Mouse (Mus musculus) embryonic facial prominence, embryonic 14.5 days (tissue): ENCODE measurements around the gene Ibsp. TPM values are rescaled to one million over a fixed set of nuclear protein-coding genes. Genes with fewer than 3 reads are reported as not detected.

Experiments used
- ATAC-seq: fragments of 200-750 bp; cut with Nextera tagmentation; 2 replicates; pipeline ENCODE4 v1.8.0; 2017; ENCODE audit warnings: low read depth, moderate number of reproducible peaks, moderate TSS enrichment
- DNase-seq: peaks from one replicate; pipeline ENCODE4 v3.0.0-alpha.2; 2015; ENCODE audit warnings: low spot score
- H3K27ac ChIP-seq: fragments of 300-500 bp; sonication (generic); replicated peaks from 2 replicates; pipeline ENCODE4 v1.5.1; 2014; ENCODE audit warnings: low read depth, mild to moderate bottlenecking, low read length, moderate library complexity
- H3K27me3 ChIP-seq: fragments of 300-500 bp; sonication (generic); replicated peaks from 2 replicates; pipeline ENCODE4 v1.6.1; 2014; ENCODE audit warnings: low read length; ENCODE audit not compliant: control insufficient read depth, insufficient read depth
- H3K36me3 ChIP-seq: fragments of 300-500 bp; sonication (generic); 2 replicates; pipeline ENCODE4 v1.6.1; 2014; ENCODE audit warnings: low read length, mixed read lengths; ENCODE audit not compliant: control insufficient read depth, insufficient read depth
- H3K4me1 ChIP-seq: fragments of 300-500 bp; sonication (generic); 2 replicates; pipeline ENCODE4 v1.6.1; 2014; ENCODE audit warnings: antibody characterized with exemption, low read length; ENCODE audit not compliant: control insufficient read depth, insufficient read depth
- H3K4me2 ChIP-seq: fragments of 300-500 bp; sonication (generic); 2 replicates; pipeline ENCODE4 v1.6.1; 2014; ENCODE audit warnings: low read depth, mild to moderate bottlenecking, low read length, moderate library complexity, mixed read lengths
- H3K4me3 ChIP-seq: fragments of 300-500 bp; sonication (generic); 2 replicates; pipeline ENCODE4 v1.5.1; 2014; ENCODE audit warnings: low read depth, mild to moderate bottlenecking, low read length
- H3K9ac ChIP-seq: fragments of 300-500 bp; sonication (generic); 2 replicates; pipeline ENCODE4 v1.6.1; 2014; ENCODE audit warnings: low read depth, mild to moderate bottlenecking, low read length, moderate library complexity, mixed read lengths
- H3K9me3 ChIP-seq: fragments of 300-500 bp; sonication (generic); 2 replicates; pipeline ENCODE4 v1.6.1; 2016; ENCODE audit warnings: low read length; ENCODE audit not compliant: control insufficient read depth
- WGBS: fragments of 180-500 bp; shearing (Covaris S2); extraction: QIAGEN DNeasy Blood & Tissue Kit; methylation state at CpG from one replicate; pipeline ENCODE4 v1.1.7; 2014; 5-methylcytosine and 5-hydroxymethylcytosine counted together
- polyA plus RNA-seq: library from polyadenylated mRNA; unstranded; fragments of >200 nt; fragmentation: Nextera tagmentation; extraction: Ambion mirVana; gene quantifications from 2 replicates; pipeline ENCODE4 v1.2.1, GENCODE M21; 2014

Ibsp gene
- 688 and 1,076 TPM in 2 replicates for polyA plus RNA-seq

DNA sequence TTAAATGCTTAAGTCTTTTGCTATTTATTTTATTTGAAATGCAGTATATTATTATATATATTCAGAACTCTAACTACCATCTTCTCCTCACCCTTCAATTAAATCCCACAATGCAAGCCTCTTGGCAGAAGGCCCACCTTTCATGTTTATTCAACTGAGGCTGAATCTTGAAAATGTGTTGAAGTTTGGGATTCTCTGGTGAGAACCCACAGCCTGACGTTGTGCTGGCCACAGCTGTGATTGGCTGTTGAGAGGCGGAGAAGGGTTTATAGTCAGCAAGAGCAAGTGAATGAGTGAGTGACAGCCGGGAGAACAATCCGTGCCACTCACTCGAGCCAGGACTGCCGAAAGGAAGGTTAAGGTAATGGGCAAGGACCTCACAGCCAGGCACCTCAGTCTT lies at the start of gene Ibsp:
Gene Ibsp (plus strand): TSS at position 178 of the 400 bp plus-strand sequence.
- 56% methylated on average over 6 of the region's 6 CpGs for WGBS
- H3K4me3 ChIP-seq: no peak within 1 kb of the TSS
- H3K4me2 ChIP-seq: no peak within 1 kb of the TSS
- ATAC-seq (peak; percentile 41; the same call in 1 of the 2 replicates), DNase-seq (peak; percentile 76)
- no peaks in the 10 kb centered on the region for H3K27me3 ChIP-seq
- H3K4me1 ChIP-seq: 0 out of 2 replicates have a peak, but pooled peaks cover 4% of the 10 kb centered on the region
- no peak within 1 kb of the TSS for H3K27ac ChIP-seq
- no peaks in the 10 kb centered on the region for H3K9me3 ChIP-seq
- no peak within 1 kb of the TSS for H3K9ac ChIP-seq
- no peaks in the 10 kb centered on the region for H3K36me3 ChIP-seq

- ATAC-seq (no peak), DNase-seq (no peak)
- no peaks in the 10 kb centered on the region for H3K36me3 ChIP-seq
- H3K27me3 ChIP-seq: no peaks in the 10 kb centered on the region
- 72% methylated on average over 5 of the region's 5 CpGs for WGBS
- no peaks in the 10 kb centered on the region for H3K9me3 ChIP-seq
- H3K4me2 ChIP-seq: no peak overlapping the region
- no peak overlapping the region for H3K27ac ChIP-seq
- no peaks in the 10 kb centered on the region for H3K4me1 ChIP-seq
- no peak overlapping the region for H3K9ac ChIP-seq
- no peak overlapping the region for H3K4me3 ChIP-seq
These were observed 47.2 kb upstream of the Ibsp start for GRCm38 (mm10) chr5:104251811-104252210.

DNA sequence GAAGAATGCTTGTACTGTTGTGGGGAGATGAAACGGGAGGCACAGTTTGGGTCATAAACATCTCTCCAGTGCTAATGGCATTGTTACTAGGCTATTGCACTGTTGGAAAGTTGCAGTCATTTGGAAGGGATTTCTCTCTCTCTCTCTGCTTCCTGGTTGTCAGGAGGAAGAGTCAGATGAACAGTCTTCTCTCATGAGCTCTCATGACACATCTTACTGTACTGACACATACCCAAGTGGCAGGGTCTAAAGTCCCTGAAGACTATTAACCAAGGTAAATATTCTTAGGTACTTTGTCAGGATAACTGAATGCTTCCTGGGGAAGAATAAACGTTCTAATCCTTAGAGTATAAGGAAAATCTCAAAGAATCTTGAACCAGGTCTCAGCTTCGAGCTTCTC lies 42.4 kb upstream of the Ibsp start:
- Histone ChIP-seq H3K27me3 (no peaks in the 10 kb centered on the region), H3K4me1 (no peaks in the 10 kb centered on the region), H3K36me3 (no peaks in the 10 kb centered on the region), H3K4me2 (no peak overlapping the region), H3K27ac (no peak overlapping the region), H3K9ac (no peak overlapping the region), H3K9me3 (no peaks in the 10 kb centered on the region), H3K4me3 (no peak overlapping the region)
- no peak for ATAC-seq
- no peak for DNase-seq
- WGBS: 71% methylated on average over 3 of the region's 3 CpGs

DNA sequence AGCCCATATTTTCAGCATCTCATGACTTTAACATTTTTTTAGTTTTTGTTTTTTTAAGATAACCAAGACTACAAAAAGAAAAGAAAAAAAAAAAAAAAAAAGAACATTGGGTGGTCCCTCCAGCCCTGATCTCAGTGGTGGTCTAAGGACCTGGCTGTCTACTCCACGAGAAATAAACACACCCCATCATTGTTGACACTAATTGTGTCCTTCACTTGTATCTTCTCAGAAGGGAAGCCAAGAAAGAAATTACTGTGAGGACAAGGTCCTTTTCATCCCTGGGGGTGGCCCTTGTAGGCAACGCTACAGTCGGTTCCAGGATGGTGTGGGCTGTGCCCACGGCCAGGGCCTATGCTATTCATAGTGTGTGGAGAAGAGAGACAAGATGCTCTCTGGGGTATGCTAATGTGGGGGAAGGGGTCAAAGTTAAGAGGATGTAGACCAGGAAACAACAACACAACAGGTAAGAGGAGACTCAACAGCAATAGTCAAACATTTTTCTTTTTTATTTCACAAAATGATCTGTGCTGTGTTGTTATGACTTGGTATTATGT lies 37.0 kb upstream of the Ibsp start:
- no peaks in the 10 kb centered on the region for H3K36me3 ChIP-seq
- no peak overlapping the region for H3K27ac ChIP-seq
- H3K4me1 ChIP-seq: no peaks in the 10 kb centered on the region
- no peaks in the 10 kb centered on the region for H3K9me3 ChIP-seq
- H3K27me3 ChIP-seq: no peaks in the 10 kb centered on the region
- H3K9ac ChIP-seq: no peak overlapping the region
- 67% methylated on average over 4 of the region's 4 CpGs for WGBS
- H3K4me2 ChIP-seq: no peak overlapping the region
- H3K4me3 ChIP-seq: no peak overlapping the region
- DNase-seq (no peak), ATAC-seq (no peak)

DNA sequence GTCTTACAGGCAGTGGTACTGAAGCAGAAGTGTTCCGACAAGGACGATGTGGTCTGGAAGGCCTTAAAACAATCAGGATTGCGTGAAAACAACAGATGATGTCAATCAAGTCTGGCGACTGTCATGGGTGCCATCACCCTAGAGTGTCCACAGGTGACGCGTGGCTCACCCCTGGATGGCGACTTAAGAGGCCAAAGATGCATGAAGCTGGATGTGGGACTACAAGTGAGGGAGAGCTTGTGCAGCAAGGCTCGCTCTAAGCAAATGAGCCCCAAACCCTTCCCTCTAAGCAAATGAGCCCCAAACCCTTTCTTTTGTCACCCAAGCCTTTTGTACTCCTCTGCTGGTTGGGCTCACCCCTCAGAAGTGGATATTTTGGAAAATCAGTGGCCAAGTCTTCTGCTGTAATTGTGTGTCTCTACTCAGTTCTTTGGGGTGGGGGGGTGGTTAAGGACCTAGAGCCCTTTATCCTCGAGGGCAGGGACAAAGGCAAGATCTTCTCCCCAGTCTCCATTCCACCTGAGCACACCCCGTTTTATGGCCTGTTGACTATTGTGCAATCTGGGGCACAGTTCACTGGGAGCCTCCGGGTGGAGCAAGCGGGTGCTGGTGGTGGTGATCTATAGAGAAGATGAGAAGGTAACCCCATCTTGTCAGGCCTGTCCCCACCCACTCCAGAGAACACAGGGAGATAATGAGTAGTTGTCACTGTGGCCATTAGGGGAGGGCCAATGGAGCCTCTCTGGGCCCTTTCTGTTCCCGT lies 35.8 kb upstream of the Ibsp start:
- H3K9ac ChIP-seq: no peak overlapping the region
- WGBS: 92% methylated on average over 13 of the region's 13 CpGs
- H3K9me3 ChIP-seq: no peaks in the 10 kb centered on the region
- H3K27me3 ChIP-seq: no peaks in the 10 kb centered on the region
- no peaks in the 10 kb centered on the region for H3K4me1 ChIP-seq
- H3K36me3 ChIP-seq: no peaks in the 10 kb centered on the region
- H3K4me3 ChIP-seq: no peak overlapping the region
- H3K27ac ChIP-seq: no peak overlapping the region
- ATAC-seq (no peak), DNase-seq (no peak)
- no peak overlapping the region for H3K4me2 ChIP-seq

DNA sequence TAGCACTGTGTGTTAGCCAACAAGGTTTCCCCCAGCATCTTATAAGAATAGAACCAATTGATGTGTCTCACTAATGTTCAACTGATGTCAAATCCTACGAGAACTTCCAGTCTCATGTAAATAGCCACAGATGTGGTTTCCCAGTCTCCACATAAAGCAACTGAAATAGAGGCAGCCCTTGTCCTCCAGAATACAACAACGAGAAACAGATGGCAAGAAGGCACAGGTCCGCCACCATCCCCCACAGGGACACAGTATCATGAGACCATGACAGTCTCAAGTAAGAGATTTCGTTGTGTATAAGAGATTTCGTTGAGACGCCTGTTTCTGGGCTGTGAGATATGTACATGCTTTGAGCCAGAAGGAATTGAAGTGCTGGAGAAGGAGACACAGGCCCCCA lies 4.8 kb upstream of the Ibsp start:
- Histone ChIP-seq H3K36me3 (no peaks in the 10 kb centered on the region), H3K4me2 (no peak overlapping the region), H3K27me3 (no peaks in the 10 kb centered on the region), H3K4me1 (0 out of 2 replicates have a peak, but pooled peaks cover 2% of the 10 kb centered on the region), H3K4me3 (no peak overlapping the region), H3K9ac (no peak overlapping the region), H3K27ac (no peak overlapping the region), H3K9me3 (no peaks in the 10 kb centered on the region)
- ATAC-seq (no peak), DNase-seq (peak; percentile 8)
- 27% methylated on average over 6 of the region's 6 CpGs for WGBS

DNA sequence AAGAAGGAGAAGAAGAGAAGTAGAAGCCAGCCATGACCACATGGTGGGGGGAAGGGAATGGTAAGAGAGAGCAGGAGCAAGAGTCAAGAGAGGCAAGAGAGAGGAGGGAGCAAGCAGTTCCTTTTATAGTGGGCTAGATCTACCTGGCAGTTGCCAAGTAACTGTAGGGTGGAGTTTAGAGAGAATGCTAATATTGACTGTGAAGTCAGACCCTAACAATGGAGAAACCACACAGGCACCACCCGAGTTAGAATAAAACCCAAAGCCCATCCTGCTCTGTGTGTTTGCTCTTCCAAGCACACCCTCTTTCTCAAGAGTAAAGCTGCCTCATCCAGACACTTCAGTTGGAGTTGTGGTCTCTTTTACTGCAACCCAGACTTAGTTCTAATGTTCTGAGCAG lies 15.1 kb downstream of the Ibsp start:
- Histone ChIP-seq H3K9me3 (no peaks in the 10 kb centered on the region), H3K4me2 (no peak overlapping the region), H3K36me3 (no peaks in the 10 kb centered on the region), H3K9ac (no peak overlapping the region), H3K4me1 (no peaks in the 10 kb centered on the region), H3K27me3 (no peaks in the 10 kb centered on the region), H3K27ac (no peak overlapping the region), H3K4me3 (no peak overlapping the region)
- DNase-seq (peak; percentile 4), ATAC-seq (no peak)
- 62% methylated on average over 1 of the region's 1 CpGs for WGBS

DNA sequence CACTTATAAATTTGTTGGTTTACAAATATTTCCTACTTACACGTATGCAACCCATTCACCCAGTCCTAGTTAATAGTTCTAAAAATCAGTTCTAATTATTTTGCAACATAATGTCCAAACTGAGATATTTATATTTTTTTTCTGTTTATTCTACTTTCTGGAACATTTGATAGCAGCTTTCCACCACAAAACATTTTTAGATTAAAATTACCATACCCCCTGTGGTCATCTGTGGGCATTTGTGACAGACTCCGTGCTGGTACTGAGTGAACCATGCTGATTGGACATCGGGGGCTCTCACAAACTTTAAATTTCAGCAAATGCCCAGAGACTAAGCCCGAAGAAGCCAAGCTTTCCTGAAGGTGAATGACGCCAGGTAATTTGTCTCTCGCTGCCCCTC lies 26.1 kb downstream of the Ibsp start, which contains the start of gene Mepe:
Gene Mepe (plus strand): TSS at position 301 of the 400 bp plus-strand sequence.
- no peak within 1 kb of the TSS for H3K9ac ChIP-seq

DNA sequence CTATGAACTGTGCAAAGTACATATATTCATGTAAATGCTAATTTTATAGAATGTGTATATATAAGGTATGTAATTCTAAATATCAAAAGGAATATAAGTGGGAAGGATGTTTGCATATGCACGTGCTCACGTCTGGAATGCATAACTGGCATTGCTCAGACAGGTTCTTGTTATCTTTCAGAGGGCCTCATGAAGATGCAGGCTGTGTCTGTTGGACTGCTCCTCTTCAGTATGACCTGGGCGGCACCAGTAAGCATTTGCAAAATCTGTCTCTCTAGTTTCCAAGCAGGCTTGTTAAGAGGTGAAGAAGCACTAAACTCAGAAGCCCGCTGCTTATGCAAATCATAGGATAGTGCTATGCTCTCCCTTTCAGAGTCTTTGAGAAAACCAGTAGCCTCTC lies 27.9 kb downstream of the Ibsp start:
- Histone ChIP-seq H3K4me2 (no peak overlapping the region), H3K9me3 (no peaks in the 10 kb centered on the region), H3K36me3 (no peaks in the 10 kb centered on the region), H3K27ac (no peak overlapping the region), H3K27me3 (no peaks in the 10 kb centered on the region), H3K4me1 (no peaks in the 10 kb centered on the region), H3K9ac (no peak overlapping the region), H3K4me3 (no peak overlapping the region)
- WGBS: 61% methylated on average over 4 of the region's 4 CpGs
- DNase-seq: no peak
- no peak for ATAC-seq

More for the DNA sequence above, 26.1 kb downstream of the Ibsp start, which contains the start of gene Mepe:
- no peak for DNase-seq
- no peak within 1 kb of the TSS for H3K27ac ChIP-seq
- no peak within 1 kb of the TSS for H3K4me3 ChIP-seq
- H3K4me1 ChIP-seq: no peaks in the 10 kb centered on the region
- no peaks in the 10 kb centered on the region for H3K9me3 ChIP-seq
- no peaks in the 10 kb centered on the region for H3K27me3 ChIP-seq
- whole genome bisulfite sequencing: 84% methylated on average over 6 of the region's 6 CpGs
- H3K36me3 ChIP-seq: no peaks in the 10 kb centered on the region
- no peak within 1 kb of the TSS for H3K4me2 ChIP-seq
- ATAC-seq: no peak
